Mouse (Mus musculus) retina, adult 2 months (tissue): ENCODE measurements around the gene Sptbn4.

Experiments
- DNase-seq: peaks from one replicate; pipeline ENCODE4 v3.0.0-alpha.2; 2012; ENCODE audit warnings: low read depth, low spot score

Sptbn4 gene

GRCm38 (mm10) chr7:27354144-27354543 is 93.3 kb downstream of the Sptbn4 start:
- no peak for DNase-seq

- DNase-seq = no peak
Observed at GRCm38 (mm10) chr7:27345444-27345843, 102.0 kb downstream of the Sptbn4 start.

- DNase-seq = no peak
Observed at GRCm38 (mm10) chr7:27342595-27342994, 104.9 kb downstream of the Sptbn4 start.

- DNase-seq = no peak
Observed at GRCm38 (mm10) chr7:27339519-27339918, 108.0 kb downstream of the Sptbn4 start.

- DNase-seq = no peak
Observed at GRCm38 (mm10) chr7:27339114-27339513, 108.4 kb downstream of the Sptbn4 start.

GRCm38 (mm10) chr7:27337175-27337853 is 110.2 kb downstream of the Sptbn4 start, which contains the start of gene Ltbp4:
Gene Ltbp4, minus strand, starts transcription at chr7:27337692.
- no peak for DNase-seq

GRCm38 (mm10) chr7:27335928-27336823 is 111.3 kb downstream of the Sptbn4 start:
- peak; percentile 60 for DNase-seq

GRCm38 (mm10) chr7:27335011-27335720 is 112.3 kb downstream of the Sptbn4 start:
- no peak for DNase-seq

GRCm38 (mm10) chr7:27334405-27334911 is 113.0 kb downstream of the Sptbn4 start:
- DNase-seq = no peak

GRCm38 (mm10) chr7:27333316-27333941 is 114.1 kb downstream of the Sptbn4 start:
- DNase-seq = no peak

- DNase-seq = peak; percentile 38
Observed at GRCm38 (mm10) chr7:27332353-27333199, 114.9 kb downstream of the Sptbn4 start.

- no peak for DNase-seq
Observed at GRCm38 (mm10) chr7:27331854-27332253, 115.6 kb downstream of the Sptbn4 start.

GRCm38 (mm10) chr7:27331541-27331851 is 116.0 kb downstream of the Sptbn4 start:
- no peak for DNase-seq

- DNase-seq = peak; percentile 32
Observed at GRCm38 (mm10) chr7:27330709-27331540, 116.6 kb downstream of the Sptbn4 start.

- no peak for DNase-seq
Observed at GRCm38 (mm10) chr7:27329981-27330380, 117.5 kb downstream of the Sptbn4 start.

GRCm38 (mm10) chr7:27329326-27329947 is 118.0 kb downstream of the Sptbn4 start:
- peak; percentile 37 for DNase-seq

GRCm38 (mm10) chr7:27328648-27329047 is 118.8 kb downstream of the Sptbn4 start:
- DNase-seq = no peak

- DNase-seq = no peak
Observed at GRCm38 (mm10) chr7:27328161-27328560, 119.3 kb downstream of the Sptbn4 start.

GRCm38 (mm10) chr7:27327500-27327899 is 120.0 kb downstream of the Sptbn4 start:
- no peak for DNase-seq
